Mouse (Mus musculus) embryonic fibroblast, embryonic 13.5 days (primary cell): ENCODE results near the gene Slc7a1.

Source experiments
- CTCF ChIP-seq: IDR thresholded peaks from 2 replicates; pipeline ENCODE4 v1.5.1; 2011; ENCODE audit warnings: mild to moderate bottlenecking, control low read depth, low read length, moderate library complexity, borderline replicate concordance; ENCODE audit not compliant: insufficient read depth
- POLR2A ChIP-seq: IDR thresholded peaks from 2 replicates; pipeline ENCODE4 v1.6.1; 2011; ENCODE audit warnings: low read depth, mild to moderate bottlenecking, control low read depth, low read length, moderate library complexity

DNA sequence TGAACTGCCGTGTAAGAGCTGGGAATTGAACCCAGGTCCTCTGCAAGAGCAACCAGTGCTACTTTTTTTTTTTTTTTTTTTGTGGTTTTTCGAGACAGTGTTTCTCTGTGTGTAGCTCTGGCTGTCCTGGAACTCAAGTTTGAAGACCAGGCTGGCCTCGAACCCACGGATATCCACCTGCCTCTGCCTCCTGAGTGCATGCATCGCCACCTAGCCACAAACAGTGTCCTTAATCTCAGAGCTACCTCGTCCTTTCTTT, 19.5 kb downstream of the Slc7a1 start:
- no peak for TF ChIP-seq CTCF
- TF ChIP-seq POLR2A: no peak
